Mouse (Mus musculus): ENCODE measurements at regions not wholly inside any gene's neighbourhood (a gene's known extent, or its start where the extent isn't known, plus 50 kb on each side); places are given as distances from the start of the nearest gene placed in this dataset.
"Not testable (repeated sequence)": the region's sequence is repeated elsewhere in the genome, so short reads cannot be mapped to it uniquely, and the experiment has no call there.

DNA sequence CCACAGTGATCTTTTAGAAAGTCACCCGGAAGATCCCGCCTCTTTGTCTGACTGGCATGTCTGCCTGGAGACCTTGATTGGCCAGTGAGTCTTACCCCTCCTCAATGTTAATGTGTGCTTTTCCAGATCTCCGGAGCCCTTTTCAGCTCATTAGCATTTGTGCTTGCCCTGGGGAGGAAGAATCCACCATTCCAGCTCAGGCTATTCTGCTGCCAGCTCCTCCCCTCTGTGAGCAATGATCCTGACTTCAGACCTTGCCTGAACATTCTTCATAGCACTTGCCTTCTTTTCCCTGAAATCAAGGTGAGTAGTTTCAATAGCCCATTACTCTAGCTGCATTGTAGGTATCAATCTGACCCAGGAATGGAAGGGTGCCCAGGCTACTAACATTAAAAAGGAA is 102.2 kb upstream of the Gm10767 start:
- H3K27me3 ChIP-seq (ENCODE audit: low read depth, poor library complexity, severe bottlenecking); H3K4me1 ChIP-seq; H3K36me3 ChIP-seq; H3K27ac ChIP-seq (replicated peaks); DNase-seq (ENCODE audit: low spot score); H3K4me3 ChIP-seq: not testable (repeated sequence)
- H3K9me3 ChIP-seq (replicated peaks): peaks cover 15% of the 10 kb centered on the region
- WGBS: 79% methylated on average over 3 of the region's 3 CpGs

- H3K36me3 ChIP-seq; H3K27ac ChIP-seq (replicated peaks); H3K4me1 ChIP-seq; H3K27me3 ChIP-seq (ENCODE audit: low read depth, poor library complexity, severe bottlenecking); DNase-seq (ENCODE audit: low spot score): not testable (repeated sequence)
- peak overlapping the region; percentile 30; the same call in 1 of the 2 replicates for H3K4me3 ChIP-seq
- H3K9me3 ChIP-seq (replicated peaks): peaks cover 12% of the 10 kb centered on the region
- WGBS: 11% methylated on average over 29 of the region's 30 CpGs
Measured at GRCm38 (mm10) chr13:66807661-66808060, 97.1 kb upstream of the Gm10767 start.

All from midbrain, embryonic 10.5 days (tissue).